Mouse (Mus musculus): Measurements from ENCODE around the gene Atp9a. TPM values are rescaled to one million over a fixed set of nuclear protein-coding genes. Genes with fewer than 3 reads are reported as not detected.

The Atp9a gene
- polyA plus RNA-seq, 3 experiments from 2014 or later, result 6.8 to 11.0 (median 10.6) TPM

- no peak for ATAC-seq
Measured at GRCm38 (mm10) chr2:168634881-168635280, 107.3 kb downstream of the Atp9a start.

GRCm38 (mm10) chr2:168633301-168633816 is 108.8 kb downstream of the Atp9a start:
- no peak for ATAC-seq

- no peak for ATAC-seq
Measured at GRCm38 (mm10) chr2:168632543-168632942, 109.7 kb downstream of the Atp9a start.

- ATAC-seq, result peak; percentile 90
Measured at GRCm38 (mm10) chr2:168628787-168629186, 113.4 kb downstream of the Atp9a start.

- ATAC-seq, result no peak
Measured at GRCm38 (mm10) chr2:168627829-168628770, 114.1 kb downstream of the Atp9a start.

- ATAC-seq, result no peak
Measured at GRCm38 (mm10) chr2:168626385-168626784, 115.8 kb downstream of the Atp9a start.

GRCm38 (mm10) chr2:168625091-168625490 is 117.1 kb downstream of the Atp9a start:
- ATAC-seq, result no peak

GRCm38 (mm10) chr2:168621111-168621802 is 121.0 kb downstream of the Atp9a start:
- ATAC-seq, result no peak

GRCm38 (mm10) chr2:168618205-168618717 is 123.9 kb downstream of the Atp9a start:
- ATAC-seq, result no peak

GRCm38 (mm10) chr2:168615160-168615559 is 127.0 kb downstream of the Atp9a start:
- ATAC-seq, result no peak

GRCm38 (mm10) chr2:168614170-168614872 is 127.9 kb downstream of the Atp9a start:
- no peak for ATAC-seq

GRCm38 (mm10) chr2:168613092-168613880 is 128.9 kb downstream of the Atp9a start:
- no peak for ATAC-seq

GRCm38 (mm10) chr2:168610941-168611340 is 131.3 kb downstream of the Atp9a start:
- no peak for ATAC-seq

- ATAC-seq, result no peak
Measured at GRCm38 (mm10) chr2:168609653-168610248, 132.5 kb downstream of the Atp9a start.

- ATAC-seq, result no peak
Measured at GRCm38 (mm10) chr2:168608125-168608564, 134.1 kb downstream of the Atp9a start.

- ATAC-seq, result no peak
Measured at GRCm38 (mm10) chr2:168604655-168605070, 137.5 kb downstream of the Atp9a start.

- no peak for ATAC-seq
Measured at GRCm38 (mm10) chr2:168602387-168602741, 139.8 kb downstream of the Atp9a start.

- ATAC-seq, result no peak
Measured at GRCm38 (mm10) chr2:168601491-168602386, 140.5 kb downstream of the Atp9a start, which contains the start of gene Nfatc2. Nfatc2 (minus strand) TSS chr2:168601657.

- ATAC-seq, result peak; percentile 48
Measured at GRCm38 (mm10) chr2:168600750-168601490, 141.3 kb downstream of the Atp9a start.
